Mouse (Mus musculus): ENCODE measurements around the gene Rtbdn.
A peak's percentile ranks its signal among the peaks of the same experiment; 100 is the strongest.
"Not testable (repeated sequence)": the region's sequence is repeated elsewhere in the genome, so short reads cannot be mapped to it uniquely, and the experiment has no call there.

The Rtbdn gene

DNA sequence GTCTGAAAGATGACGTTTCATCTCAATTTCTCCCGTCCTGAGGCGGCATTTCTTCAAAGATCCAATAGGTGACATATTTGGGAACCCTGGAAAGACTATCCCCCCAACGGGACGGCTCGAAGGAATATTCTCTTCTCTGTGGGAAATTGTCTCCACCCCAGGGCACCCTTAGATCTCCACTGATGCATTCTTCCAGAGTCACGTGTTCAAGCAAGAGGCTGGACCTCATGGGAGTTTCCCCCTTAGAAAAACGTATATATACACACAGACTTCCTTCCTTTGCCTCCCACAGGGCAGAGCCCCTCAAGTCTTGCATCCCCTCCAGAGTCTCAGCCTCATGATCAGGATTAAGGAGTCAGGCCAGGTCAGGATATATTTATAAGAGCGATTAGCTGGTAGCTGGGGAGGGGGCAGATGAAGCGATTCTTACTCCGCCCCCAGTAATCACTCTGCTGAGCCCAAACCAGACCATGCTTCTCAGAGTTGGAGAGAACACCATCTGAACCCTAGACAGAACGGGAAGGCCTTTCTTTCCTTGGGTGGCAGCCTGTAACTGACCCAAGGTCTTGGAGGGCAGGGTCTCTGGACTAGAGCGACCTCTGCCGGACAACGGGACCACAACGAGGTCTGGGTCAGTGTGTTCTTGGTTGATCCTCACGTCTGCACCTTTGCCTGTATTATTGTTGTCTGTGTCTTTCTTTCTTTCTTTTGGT is at the start of gene Rtbdn:
TSS of gene Rtbdn (plus strand) at position 464 of the 713 bp plus-strand sequence.
- no peak for DNase-seq (ENCODE audit: low read depth)

- DNase-seq (ENCODE audit: low read depth), result no peak
These were observed 45.7 kb upstream of the Rtbdn start for GRCm38 (mm10) chr8:84901071-84901470.

- peak; percentile 32 for DNase-seq (ENCODE audit: low read depth)
These were observed 45.0 kb upstream of the Rtbdn start, which contains the start of gene Klf1 for GRCm38 (mm10) chr8:84901752-84902151. Klf1 (plus strand) TSS chr8:84901928.

DNA sequence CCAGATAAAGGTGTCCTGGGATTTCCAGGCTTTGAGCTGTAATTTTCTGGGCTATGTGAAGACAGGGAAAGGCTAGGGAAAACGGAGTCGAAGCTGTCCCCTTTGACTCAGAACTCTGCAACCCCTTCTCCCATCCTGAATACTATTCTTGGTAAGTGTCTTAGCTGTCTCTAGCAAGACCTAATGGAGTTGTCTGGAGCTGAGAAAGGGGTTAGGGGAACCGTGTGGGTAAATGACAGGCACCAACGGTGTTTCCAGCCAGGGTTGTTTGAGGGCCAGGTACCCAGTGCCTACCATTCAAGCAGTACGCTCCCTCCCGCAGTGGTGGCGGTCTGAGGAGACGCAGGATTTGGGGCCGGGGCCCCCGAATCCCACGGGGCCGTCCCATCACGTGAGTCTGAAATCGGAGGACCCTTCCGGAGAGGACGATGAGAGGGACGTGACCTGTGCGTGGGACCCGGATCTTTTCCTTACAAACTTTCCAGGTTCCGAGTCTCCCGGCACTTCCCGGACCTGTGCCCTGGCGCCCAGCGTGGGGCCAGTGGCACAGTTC is 44.3 kb upstream of the Rtbdn start:
- no peak for DNase-seq (ENCODE audit: low read depth)

DNA sequence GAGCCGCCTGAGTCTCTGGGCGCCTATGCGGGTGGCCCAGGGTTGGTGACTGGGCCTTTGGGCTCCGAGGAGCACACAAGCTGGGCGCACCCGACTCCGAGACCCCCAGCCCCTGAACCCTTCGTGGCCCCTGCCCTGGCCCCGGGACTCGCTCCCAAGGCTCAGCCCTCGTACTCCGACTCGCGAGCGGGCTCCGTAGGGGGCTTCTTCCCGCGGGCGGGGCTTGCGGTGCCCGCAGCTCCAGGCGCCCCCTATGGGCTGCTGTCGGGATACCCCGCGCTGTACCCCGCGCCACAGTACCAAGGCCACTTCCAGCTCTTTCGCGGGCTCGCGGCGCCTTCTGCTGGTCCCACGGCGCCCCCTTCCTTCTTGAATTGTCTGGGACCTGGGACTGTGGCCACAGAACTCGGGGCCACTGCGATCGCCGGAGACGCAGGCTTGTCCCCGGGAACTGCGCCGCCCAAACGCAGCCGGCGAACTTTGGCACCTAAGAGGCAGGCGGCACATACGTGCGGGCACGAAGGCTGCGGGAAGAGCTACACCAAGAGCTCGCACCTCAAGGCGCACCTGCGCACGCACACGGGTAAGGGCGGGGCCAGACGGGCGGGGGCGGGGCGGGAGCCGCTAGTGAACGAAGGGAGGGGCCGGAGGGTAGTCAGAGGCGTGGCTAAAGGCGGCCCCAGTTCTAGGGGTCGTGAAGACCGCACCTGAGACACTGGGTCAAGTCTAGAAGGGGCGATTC is 43.7 kb upstream of the Rtbdn start:
- peak; percentile 95 for DNase-seq (ENCODE audit: low read depth)

GRCm38 (mm10) chr8:84904351-84904750 is 42.4 kb upstream of the Rtbdn start:
- DNase-seq (ENCODE audit: low read depth), result peak; percentile 57

DNA sequence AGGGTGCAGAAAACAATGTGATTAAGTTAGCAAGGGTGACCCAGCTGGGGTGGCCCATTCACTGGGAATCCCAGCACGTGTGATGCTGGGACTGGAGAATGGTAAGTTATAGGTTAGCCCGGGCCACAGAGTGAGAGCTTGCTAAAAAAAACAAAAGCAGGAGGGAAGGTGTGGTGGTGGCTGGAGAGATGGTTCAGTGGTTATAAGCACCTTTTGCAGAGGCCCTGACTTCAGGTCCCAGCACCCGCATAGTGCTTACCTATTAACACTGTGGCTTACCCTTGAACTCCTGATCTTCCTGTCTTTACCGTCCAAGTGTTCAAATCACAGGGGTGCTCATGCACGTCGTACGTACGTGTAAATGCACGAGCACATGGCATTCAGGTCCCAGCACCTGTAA is 39.8 kb upstream of the Rtbdn start:
- no peak for DNase-seq (ENCODE audit: low read depth)

GRCm38 (mm10) chr8:84907493-84907892 is 39.3 kb upstream of the Rtbdn start:
- DNase-seq (ENCODE audit: low read depth), result peak; percentile 39

- DNase-seq (ENCODE audit: low read depth), result not testable (repeated sequence)
These were observed 38.8 kb upstream of the Rtbdn start for GRCm38 (mm10) chr8:84907979-84908378.

DNA sequence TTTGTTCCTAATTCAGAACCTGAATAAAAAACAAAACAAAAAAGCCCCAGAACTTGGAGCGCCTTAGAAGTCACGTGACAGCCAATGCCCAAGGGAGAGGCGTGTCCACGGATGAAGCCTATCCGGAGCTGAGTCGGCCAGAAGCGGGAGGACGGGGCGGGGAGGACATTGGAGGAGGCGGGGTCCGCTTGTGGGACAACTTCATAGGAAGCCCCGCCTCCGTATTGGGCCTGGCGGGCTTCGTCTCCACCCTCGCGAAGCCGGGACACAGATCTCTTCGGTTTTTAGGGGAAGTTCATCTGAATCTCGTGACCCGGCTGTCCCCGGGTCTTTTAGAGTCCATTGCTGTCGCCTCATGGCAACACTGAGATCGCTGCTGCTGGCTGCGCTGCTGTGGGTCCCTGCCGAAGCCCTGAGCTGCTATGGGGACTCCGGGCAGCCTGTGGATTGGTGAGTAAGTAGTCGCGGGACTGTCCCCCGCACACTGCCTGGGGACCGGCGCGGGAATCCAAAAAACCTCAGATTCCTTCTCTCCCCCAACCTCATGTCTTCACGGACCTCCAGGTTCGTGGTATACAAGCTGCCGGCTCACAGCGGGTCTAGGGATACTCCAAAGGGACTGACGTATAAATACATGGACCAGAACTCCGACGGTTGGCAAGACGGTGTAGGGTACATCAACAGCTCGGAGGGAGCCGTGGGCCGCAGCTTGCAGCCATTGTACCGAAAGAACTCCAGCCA is 38.2 kb upstream of the Rtbdn start, which contains the start of gene Dnase2a:
TSS of gene Dnase2a (plus strand) at position 140 of the 741 bp plus-strand sequence.
- peak; percentile 99 for DNase-seq (ENCODE audit: low read depth)

- DNase-seq (ENCODE audit: low read depth), result no peak
These were observed 37.5 kb upstream of the Rtbdn start for GRCm38 (mm10) chr8:84909162-84909767.

GRCm38 (mm10) chr8:84909949-84910348 is 36.8 kb upstream of the Rtbdn start:
- DNase-seq (ENCODE audit: low read depth), result peak; percentile 46

GRCm38 (mm10) chr8:84910551-84910950 is 36.2 kb upstream of the Rtbdn start:
- no peak for DNase-seq (ENCODE audit: low read depth)

DNA sequence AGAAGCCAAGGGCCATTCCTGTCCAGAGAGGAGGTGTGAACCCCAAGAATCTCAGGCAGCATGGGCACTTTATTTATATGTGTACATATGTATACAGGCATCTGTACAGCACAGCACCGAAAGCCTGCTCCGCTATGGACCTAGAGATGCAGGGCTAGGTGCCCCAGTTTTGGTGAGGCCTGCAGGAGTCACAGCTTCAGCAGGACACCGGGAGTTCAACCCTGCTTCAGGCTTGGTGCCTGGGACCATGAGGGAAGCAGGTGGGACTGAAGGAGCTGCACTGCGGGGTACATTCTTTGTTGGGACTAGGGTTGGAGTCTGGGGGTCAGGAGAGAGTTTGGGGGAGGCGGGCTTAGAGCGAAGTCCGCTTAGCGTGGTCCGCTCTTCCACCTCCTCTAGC is 34.9 kb upstream of the Rtbdn start:
- no peak for DNase-seq (ENCODE audit: low read depth)

- no peak for DNase-seq (ENCODE audit: low read depth)
These were observed 34.4 kb upstream of the Rtbdn start for GRCm38 (mm10) chr8:84912391-84912790.

- DNase-seq (ENCODE audit: low read depth), result no peak
These were observed 33.8 kb upstream of the Rtbdn start for GRCm38 (mm10) chr8:84912895-84913501.

DNA sequence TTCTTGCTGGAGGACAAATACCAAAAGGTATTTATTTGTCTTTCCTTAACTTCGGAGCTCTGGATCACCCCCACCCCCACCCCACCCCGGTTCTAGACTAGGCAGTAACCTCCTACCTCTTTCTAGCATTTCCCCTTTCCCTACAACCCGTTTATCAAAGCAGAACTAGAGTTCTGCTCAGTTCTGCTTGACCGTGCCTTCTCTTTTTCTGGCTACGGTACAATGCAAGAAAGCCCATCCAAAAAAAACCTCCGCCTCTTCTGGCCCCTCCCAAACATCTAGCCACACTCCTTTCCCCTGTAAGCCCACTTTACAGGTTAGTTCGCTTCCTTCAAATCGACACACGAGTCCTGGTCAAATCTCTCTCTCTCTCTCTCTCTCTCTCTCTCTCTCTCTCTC is 33.3 kb upstream of the Rtbdn start:
- no peak for DNase-seq (ENCODE audit: low read depth)

GRCm38 (mm10) chr8:84913960-84914359 is 32.8 kb upstream of the Rtbdn start:
- peak; percentile 66 for DNase-seq (ENCODE audit: low read depth)

DNA sequence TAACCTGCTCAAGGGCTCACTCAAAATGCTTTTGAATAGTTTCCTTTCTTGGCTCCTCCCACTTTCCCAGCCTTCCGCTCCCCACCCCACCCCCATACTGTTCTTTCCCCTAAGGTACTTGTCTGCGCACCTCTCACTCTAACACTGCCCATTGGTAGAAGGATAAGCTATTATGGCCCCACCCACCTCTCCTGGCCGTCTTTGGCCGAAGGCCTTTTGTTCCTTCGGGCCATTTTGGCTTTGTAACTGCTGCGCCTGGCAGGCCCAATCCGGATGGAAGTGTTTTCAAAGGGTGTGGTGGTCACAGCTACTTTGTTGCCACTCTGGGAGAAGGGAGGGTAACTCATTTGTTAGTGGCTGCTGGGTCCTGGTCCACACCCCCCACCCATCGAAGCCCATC is 31.5 kb upstream of the Rtbdn start:
- no peak for DNase-seq (ENCODE audit: low read depth)

- no peak for DNase-seq (ENCODE audit: low read depth)
These were observed 29.0 kb upstream of the Rtbdn start for GRCm38 (mm10) chr8:84917781-84918180.

DNA sequence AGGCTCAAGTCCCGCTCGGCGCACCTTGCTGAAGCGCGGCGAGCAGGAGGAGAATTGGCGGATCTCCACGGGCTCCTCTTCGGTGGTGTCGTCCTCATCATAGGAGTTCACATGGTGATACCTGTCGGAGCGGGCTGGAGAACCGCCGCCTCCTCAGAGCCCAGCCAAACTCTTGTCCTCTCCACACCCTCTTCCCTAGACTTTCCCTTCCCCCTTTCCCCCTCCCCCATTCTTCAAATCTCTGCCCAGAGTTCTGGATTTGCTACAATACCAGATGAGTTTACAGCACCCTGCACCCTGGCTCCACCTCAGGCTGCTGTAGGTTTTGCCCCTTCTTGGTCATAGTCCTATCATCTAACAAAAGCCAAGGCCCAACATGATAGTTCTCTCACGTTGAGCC is 28.1 kb upstream of the Rtbdn start:
- no peak for DNase-seq (ENCODE audit: low read depth)
